Mouse (Mus musculus) left cerebral cortex, adult 2 months (tissue): ENCODE measurements around the gene Ankrd7. TPM values are rescaled to one million over a fixed set of nuclear protein-coding genes. Genes with fewer than 3 reads are reported as not detected.
"Not testable (repeated sequence)": the region's sequence is repeated elsewhere in the genome, so short reads cannot be mapped to it uniquely, and the experiment has no call there.

Source experiments
- DNase-seq, 2 experiments: peaks; one replicate each; pipeline ENCODE4 v3.0.0; 2021 to 2022; ENCODE audit warnings: low spot score in 2 of 2, mixed read lengths in 1 of 2; ENCODE audit errors: extremely low spot score in 1 of 2
- H3K27ac ChIP-seq: fragments of 200-600 bp; 2 replicates; pipeline ENCODE4 v1.8.1; 2022
- H3K4me3 ChIP-seq: fragments of 200-600 bp; 2 replicates; pipeline ENCODE4 v1.8.1; 2022
- CTCF ChIP-seq: fragments of 200-600 bp; IDR thresholded peaks from 2 replicates; pipeline ENCODE4 v1.8.1; 2022; ENCODE audit warnings: antibody characterized with exemption, mild to moderate bottlenecking, moderate library complexity
- intact Hi-C: fragments of 180-260 bp; cut with DNase I; formaldehyde crosslinking; loops from one replicate; pipeline ENCODE4 v1.15.1; 2025
- long read RNA-seq, 2 experiments: library from polyadenylated mRNA; stranded (forward); transcript quantifications; one replicate each; pipeline ENCODE4 v2.0.0; 2021; ENCODE audit warnings: borderline mapping rate in 2 of 2
- total RNA-seq, 2 experiments: library from RNA; stranded (reverse); gene quantifications; 2 replicates each; pipeline ENCODE4 v1.2.3; 2021

Gene Ankrd7
- not detected for total RNA-seq
- long read RNA-seq, experiment 1 = 0 reads
- long read RNA-seq, experiment 2 = 0 reads

GRCm38 (mm10) chr6:18866018-18866417, at the start of gene Ankrd7:
Ankrd7 (plus strand) TSS chr6:18866318.
- DNase-seq = no peak
- 0 out of 2 replicates have a peak within 1 kb of the TSS, but pooled peaks have one; percentile 11 for H3K4me3 ChIP-seq
- H3K27ac ChIP-seq = no peak within 1 kb of the TSS
- intact Hi-C loops = no loop called here
- TF ChIP-seq CTCF = no peak

GRCm38 (mm10) chr6:18819343-18819742, 46.8 kb upstream of the Ankrd7 start:
- TF ChIP-seq CTCF = peak; percentile 85
- intact Hi-C loops = loop anchor here (2.0 to 10.0 kb wide), 6 partner anchors 137 to 732 kb away; no protein-coding TSS in a partner anchor
- no peak overlapping the region for H3K4me3 ChIP-seq
- peak; percentile 67 to 70 for DNase-seq
- H3K27ac ChIP-seq = no peak overlapping the region

- Histone ChIP-seq H3K27ac (no peak overlapping the region), H3K4me3 (no peak overlapping the region)
- intact Hi-C loops = no loop called here
- no peak for TF ChIP-seq CTCF
- no peak for DNase-seq
Observed at GRCm38 (mm10) chr6:18820246-18820645, 45.9 kb upstream of the Ankrd7 start.

GRCm38 (mm10) chr6:18822812-18823211, 43.3 kb upstream of the Ankrd7 start:
- Histone ChIP-seq H3K4me3 (no peak overlapping the region), H3K27ac (no peak overlapping the region)
- TF ChIP-seq CTCF = no peak
- intact Hi-C loops = no loop called here
- no peak for DNase-seq

- intact Hi-C loops = no loop called here
- TF ChIP-seq CTCF = no peak
- no peak for DNase-seq
- Histone ChIP-seq H3K4me3 (no peak overlapping the region), H3K27ac (no peak overlapping the region)
Observed at GRCm38 (mm10) chr6:18832958-18833357, 33.2 kb upstream of the Ankrd7 start.

GRCm38 (mm10) chr6:18844529-18844928, 21.6 kb upstream of the Ankrd7 start:
- DNase-seq, intact Hi-C loops, H3K27ac ChIP-seq, H3K4me3 ChIP-seq: not testable (repeated sequence)

- H3K4me3 ChIP-seq, H3K27ac ChIP-seq, DNase-seq, intact Hi-C loops: not testable (repeated sequence)
Observed at GRCm38 (mm10) chr6:18845571-18845970, 20.5 kb upstream of the Ankrd7 start.

- Histone ChIP-seq H3K27ac (peak within 1 kb of the TSS; percentile 94), H3K4me3 (peak within 1 kb of the TSS; percentile 78)
- peak; percentile 96 to 97 for DNase-seq
- intact Hi-C loops = no loop called here
- no peak; the same call in 1 of the 2 replicates for TF ChIP-seq CTCF
Observed at GRCm38 (mm10) chr6:18848051-18848701, 17.9 kb upstream of the Ankrd7 start, which contains the start of gene Lsm8. Lsm8 (plus strand) TSS chr6:18848579.

- peak overlapping the region; percentile 94 for H3K27ac ChIP-seq
- no peak for TF ChIP-seq CTCF
- no peak for DNase-seq
- H3K4me3 ChIP-seq = peak overlapping the region; percentile 78
- intact Hi-C loops = no loop called here
Observed at GRCm38 (mm10) chr6:18848702-18849061, 17.4 kb upstream of the Ankrd7 start.

GRCm38 (mm10) chr6:18855323-18855722, 10.8 kb upstream of the Ankrd7 start:
- intact Hi-C loops = no loop called here
- Histone ChIP-seq H3K4me3 (no peak overlapping the region), H3K27ac (peak overlapping the region; percentile 65; the same call in 1 of the 2 replicates)
- DNase-seq = no peak
- no peak for TF ChIP-seq CTCF

- no peak for TF ChIP-seq CTCF
- no peak for DNase-seq
- intact Hi-C loops = no loop called here
- peak overlapping the region; percentile 48; the same call in 1 of the 2 replicates for H3K27ac ChIP-seq
- H3K4me3 ChIP-seq = no peak overlapping the region
Observed at GRCm38 (mm10) chr6:18856487-18857078, 9.5 kb upstream of the Ankrd7 start.

- peak overlapping the region; percentile 69; the same call in 1 of the 2 replicates for H3K27ac ChIP-seq
- intact Hi-C loops = no loop called here
- no peak for TF ChIP-seq CTCF
- H3K4me3 ChIP-seq = no peak overlapping the region
- peak in 1 of 2 experiments; percentile 14 for DNase-seq
Observed at GRCm38 (mm10) chr6:18889030-18889429, 22.9 kb downstream of the Ankrd7 start.

GRCm38 (mm10) chr6:18894142-18894541, 28.0 kb downstream of the Ankrd7 start:
- peak; percentile 8; the same call in 1 of the 2 replicates for TF ChIP-seq CTCF
- Histone ChIP-seq H3K4me3 (no peak overlapping the region), H3K27ac (no peak overlapping the region)
- no peak for DNase-seq
- intact Hi-C loops = no loop called here
